Mouse (Mus musculus): ENCODE data around the gene Fbxw5. TPM values are rescaled to one million over a fixed set of nuclear protein-coding genes. Genes with fewer than 3 reads are reported as not detected.

Gene Fbxw5
- polyA plus RNA-seq, 1 experiment from 2014 or later = 86.0 TPM

DNA sequence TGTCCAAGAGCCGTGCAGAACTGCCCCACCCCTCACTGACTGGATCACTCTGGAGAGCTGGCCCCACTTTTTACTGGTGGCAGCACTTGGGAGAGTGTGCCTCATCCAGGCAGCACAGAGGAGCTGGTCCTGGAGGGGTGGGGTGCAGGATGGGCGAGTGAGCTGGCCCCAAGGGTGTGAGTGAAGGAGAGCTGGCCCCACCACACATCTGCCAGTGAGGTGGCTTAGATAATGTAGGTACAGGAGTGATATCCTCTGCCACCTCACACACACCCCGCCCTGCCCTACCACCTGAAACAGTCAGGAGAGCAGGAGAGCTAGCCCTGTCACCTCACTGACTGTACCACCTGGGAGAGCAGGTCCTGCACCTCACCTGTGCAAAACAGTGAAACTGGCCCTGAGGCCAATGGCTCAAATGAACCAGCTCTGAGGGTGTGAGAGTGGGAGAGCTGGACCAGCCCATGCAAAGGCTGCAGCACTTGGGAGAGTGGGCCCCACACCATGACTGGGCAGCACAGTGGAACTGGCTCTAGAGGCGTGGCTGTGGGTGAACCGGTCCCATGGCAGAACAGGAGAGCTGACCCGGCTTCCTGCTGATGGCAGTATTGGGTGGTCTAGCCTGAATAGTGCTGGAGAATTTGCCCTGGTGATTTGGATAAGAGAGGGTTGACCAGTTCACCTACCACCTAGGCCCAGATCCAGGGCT lies 12.4 kb upstream of the Fbxw5 start:
- no peak for DNase-seq (ENCODE audit: low spot score)
- Histone ChIP-seq H3K27ac (no peak overlapping the region), H3K9me3 (no peaks in the 10 kb centered on the region), H3K27me3 (ENCODE audit: insufficient read depth, poor library complexity, severe bottlenecking) (peaks cover 30% of the 10 kb centered on the region; the same call in 1 of the 2 replicates), H3K4me1 (no peaks in the 10 kb centered on the region), H3K36me3 (no peaks in the 10 kb centered on the region), H3K4me3 (no peak overlapping the region)
- WGBS = 74% methylated on average over 6 of the region's 6 CpGs

DNA sequence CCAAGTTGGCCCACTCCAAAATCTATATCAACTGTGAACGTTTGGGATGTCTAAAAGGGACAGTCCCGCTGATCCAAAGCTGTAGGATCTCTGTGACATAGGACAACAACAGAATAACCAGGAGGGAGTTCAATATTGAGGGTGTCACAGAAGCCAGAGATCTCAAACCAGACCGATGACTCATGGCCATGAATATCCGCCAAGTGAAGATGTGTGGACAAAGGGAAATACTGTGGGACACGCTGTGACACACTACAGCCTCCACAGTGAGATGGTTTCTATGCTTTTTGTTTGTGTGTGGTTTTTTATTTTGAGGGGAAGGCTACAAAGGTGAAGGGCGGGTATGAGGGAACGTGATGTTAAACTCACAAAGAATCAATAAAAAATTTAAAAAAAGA lies 11.9 kb upstream of the Fbxw5 start:
- DNase-seq (ENCODE audit: low spot score) = no peak

GRCm38 (mm10) chr2:25492988-25493387 lies 7.6 kb upstream of the Fbxw5 start:
- Histone ChIP-seq H3K4me3 (no peak overlapping the region), H3K4me1 (peaks cover 7% of the 10 kb centered on the region), H3K36me3 (no peaks in the 10 kb centered on the region), H3K9me3 (no peaks in the 10 kb centered on the region), H3K27ac (no peak overlapping the region), H3K27me3 (ENCODE audit: insufficient read depth, poor library complexity, severe bottlenecking) (peaks cover 8% of the 10 kb centered on the region; the same call in 1 of the 2 replicates)
- DNase-seq (ENCODE audit: low spot score) = no peak
- 72% methylated on average over 5 of the region's 5 CpGs for WGBS

More for the DNA sequence above, 11.9 kb upstream of the Fbxw5 start:
- no peaks in the 10 kb centered on the region for H3K36me3 ChIP-seq
- no peaks in the 10 kb centered on the region for H3K4me1 ChIP-seq
- WGBS = 73% methylated on average over 7 of the region's 7 CpGs
- H3K4me3 ChIP-seq = no peak overlapping the region
- no peaks in the 10 kb centered on the region for H3K9me3 ChIP-seq
- peaks cover 26% of the 10 kb centered on the region; the same call in 1 of the 2 replicates for H3K27me3 ChIP-seq (ENCODE audit: insufficient read depth, poor library complexity, severe bottlenecking)
- H3K27ac ChIP-seq = no peak overlapping the region

GRCm38 (mm10) chr2:25493476-25493961 lies 7.0 kb upstream of the Fbxw5 start, which contains the start of gene Lcn12:
Gene Lcn12, minus strand, starts transcription at chr2:25493911.
- Histone ChIP-seq H3K9me3 (no peaks in the 10 kb centered on the region), H3K27me3 (ENCODE audit: insufficient read depth, poor library complexity, severe bottlenecking) (0 out of 2 replicates have a peak, but pooled peaks cover 6% of the 10 kb centered on the region), H3K4me3 (no peak within 1 kb of the TSS), H3K27ac (no peak within 1 kb of the TSS), H3K36me3 (no peaks in the 10 kb centered on the region), H3K4me1 (peaks cover 12% of the 10 kb centered on the region)
- WGBS = 79% methylated on average over 5 of the region's 5 CpGs
- DNase-seq (ENCODE audit: low spot score) = no peak

GRCm38 (mm10) chr2:25496462-25496861 lies 4.1 kb upstream of the Fbxw5 start:
- H3K36me3 ChIP-seq = no peaks in the 10 kb centered on the region
- WGBS = 38% methylated on average over 4 of the region's 4 CpGs
- no peaks in the 10 kb centered on the region for H3K9me3 ChIP-seq
- DNase-seq (ENCODE audit: low spot score) = no peak
- no peak overlapping the region for H3K4me3 ChIP-seq
- no peaks in the 10 kb centered on the region for H3K27me3 ChIP-seq (ENCODE audit: insufficient read depth, poor library complexity, severe bottlenecking)
- H3K4me1 ChIP-seq = peaks cover 33% of the 10 kb centered on the region
- H3K27ac ChIP-seq = no peak overlapping the region

DNA sequence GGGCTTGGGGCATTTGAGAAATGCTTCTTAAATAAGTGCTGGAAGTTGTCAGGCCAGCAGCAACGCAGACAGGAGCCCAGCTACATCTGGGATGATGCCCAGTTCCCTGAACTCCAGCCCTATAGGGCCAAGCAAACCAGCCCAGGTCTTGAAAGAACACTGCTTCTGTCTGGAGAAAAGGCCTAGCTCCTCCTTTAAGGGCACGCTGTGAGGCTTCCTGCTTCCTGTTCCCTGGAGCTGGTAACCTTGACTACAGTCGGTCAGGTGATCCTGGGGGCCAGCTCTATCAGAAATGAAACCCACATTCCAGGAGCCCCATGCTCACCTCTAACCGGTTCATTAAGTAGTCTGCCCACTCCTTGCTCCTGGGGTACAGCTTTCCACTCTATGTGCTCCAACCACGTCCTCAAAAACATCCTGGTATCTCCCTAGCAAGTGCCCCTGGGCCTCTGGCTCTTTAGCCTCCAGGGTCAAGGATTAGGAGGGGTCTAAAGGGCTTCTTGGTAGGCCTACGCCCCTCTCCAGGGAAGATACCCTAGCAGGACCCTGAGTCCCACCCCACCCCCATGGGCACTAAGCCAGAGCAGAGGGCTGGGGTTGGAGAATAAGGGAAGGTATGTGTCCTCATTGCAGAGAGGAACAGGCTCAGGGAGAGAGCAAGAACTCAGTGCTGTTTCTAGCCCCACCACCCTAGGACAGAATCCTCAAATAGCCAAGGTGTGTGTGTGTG lies 2.5 kb upstream of the Fbxw5 start:
- no peak for DNase-seq (ENCODE audit: low spot score)
- Histone ChIP-seq H3K27me3 (ENCODE audit: insufficient read depth, poor library complexity, severe bottlenecking) (no peaks in the 10 kb centered on the region), H3K36me3 (peaks cover 8% of the 10 kb centered on the region), H3K4me1 (peaks cover 44% of the 10 kb centered on the region), H3K9me3 (no peaks in the 10 kb centered on the region), H3K4me3 (no peak overlapping the region), H3K27ac (peak overlapping the region; percentile 47; the same call in 1 of the 2 replicates)
- 55% methylated on average over 6 of the region's 6 CpGs for WGBS

DNA sequence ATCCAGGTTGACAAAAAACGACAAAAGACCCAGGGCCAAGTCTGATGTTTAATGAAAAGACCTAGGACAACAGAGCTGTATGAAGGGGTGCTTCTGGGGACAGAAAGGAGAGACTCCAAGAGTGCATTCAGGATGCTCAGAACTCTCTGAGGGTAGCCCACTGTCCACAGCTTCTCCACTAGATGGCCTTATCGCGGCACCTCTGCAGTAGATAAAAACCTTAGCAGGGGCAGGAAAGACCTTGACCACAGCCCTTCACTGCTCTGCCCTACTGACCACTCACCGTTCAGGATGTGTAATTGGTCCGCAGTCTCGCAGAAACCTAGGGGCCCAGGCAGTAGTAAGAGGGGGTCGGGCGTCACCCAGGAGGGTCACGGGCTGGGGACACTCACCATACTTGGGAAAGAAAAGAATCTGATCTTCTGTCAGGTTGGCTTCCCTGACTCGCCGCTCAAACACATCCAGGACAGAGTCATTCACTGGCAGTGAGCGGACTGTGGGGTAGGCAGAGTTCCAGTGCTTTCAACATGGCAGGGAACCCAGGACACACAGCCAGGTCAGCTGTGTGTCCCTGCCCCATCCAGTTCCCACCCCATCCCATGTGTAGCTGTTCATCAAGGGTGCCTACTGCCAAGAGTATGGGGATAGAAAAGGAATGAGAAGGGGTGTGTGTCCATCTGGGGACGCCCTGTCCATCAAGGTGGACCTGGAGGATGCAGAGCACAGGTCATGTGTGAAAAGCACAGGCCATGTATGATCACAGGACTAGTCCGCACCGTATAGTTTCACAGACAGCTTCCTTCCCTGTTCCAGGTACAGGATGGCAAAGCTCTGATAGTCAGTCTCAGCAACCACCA lies 1.7 kb upstream of the Fbxw5 start:
- H3K27me3 ChIP-seq (ENCODE audit: insufficient read depth, poor library complexity, severe bottlenecking) = no peaks in the 10 kb centered on the region
- no peak overlapping the region for H3K4me3 ChIP-seq
- 61% methylated on average over 15 of the region's 15 CpGs for WGBS
- H3K9me3 ChIP-seq = no peaks in the 10 kb centered on the region
- no peak for DNase-seq (ENCODE audit: low spot score)
- peaks cover 44% of the 10 kb centered on the region for H3K4me1 ChIP-seq
- H3K36me3 ChIP-seq = peaks cover 16% of the 10 kb centered on the region
- H3K27ac ChIP-seq = peak overlapping the region; percentile 16; the same call in 1 of the 2 replicates

- Histone ChIP-seq H3K4me1 (peaks cover 44% of the 10 kb centered on the region), H3K36me3 (peaks cover 29% of the 10 kb centered on the region), H3K4me3 (peak overlapping the region; percentile 91), H3K27ac (peak overlapping the region; percentile 95), H3K9me3 (no peaks in the 10 kb centered on the region), H3K27me3 (ENCODE audit: insufficient read depth, poor library complexity, severe bottlenecking) (no peaks in the 10 kb centered on the region)
- 68% methylated on average over 6 of the region's 6 CpGs for WGBS
- no peak for DNase-seq (ENCODE audit: low spot score)
Measured at GRCm38 (mm10) chr2:25500071-25500575, 427 bp upstream of the Fbxw5 start.

- Histone ChIP-seq H3K4me1 (peaks cover 44% of the 10 kb centered on the region), H3K27ac (peak within 1 kb of the TSS; percentile 95), H3K4me3 (peak within 1 kb of the TSS; percentile 91), H3K9me3 (no peaks in the 10 kb centered on the region), H3K36me3 (peaks cover 39% of the 10 kb centered on the region), H3K27me3 (ENCODE audit: insufficient read depth, poor library complexity, severe bottlenecking) (no peaks in the 10 kb centered on the region)
- peak; percentile 75 for DNase-seq (ENCODE audit: low spot score)
- WGBS = 68% methylated on average over 20 of the region's 20 CpGs
Measured at GRCm38 (mm10) chr2:25501593-25502486, 1.3 kb downstream of the Fbxw5 start, which contains the start of gene C8g. Gene C8g, minus strand, starts transcription at chr2:25501719.

- Histone ChIP-seq H3K4me1 (peaks cover 40% of the 10 kb centered on the region), H3K36me3 (peaks cover 39% of the 10 kb centered on the region), H3K9me3 (no peaks in the 10 kb centered on the region), H3K27me3 (ENCODE audit: insufficient read depth, poor library complexity, severe bottlenecking) (no peaks in the 10 kb centered on the region), H3K4me3 (no peak overlapping the region), H3K27ac (no peak overlapping the region)
- peak; percentile 71 for DNase-seq (ENCODE audit: low spot score)
- WGBS = 76% methylated on average over 3 of the region's 3 CpGs
Measured at GRCm38 (mm10) chr2:25502726-25503125, 2.2 kb downstream of the Fbxw5 start.

DNA sequence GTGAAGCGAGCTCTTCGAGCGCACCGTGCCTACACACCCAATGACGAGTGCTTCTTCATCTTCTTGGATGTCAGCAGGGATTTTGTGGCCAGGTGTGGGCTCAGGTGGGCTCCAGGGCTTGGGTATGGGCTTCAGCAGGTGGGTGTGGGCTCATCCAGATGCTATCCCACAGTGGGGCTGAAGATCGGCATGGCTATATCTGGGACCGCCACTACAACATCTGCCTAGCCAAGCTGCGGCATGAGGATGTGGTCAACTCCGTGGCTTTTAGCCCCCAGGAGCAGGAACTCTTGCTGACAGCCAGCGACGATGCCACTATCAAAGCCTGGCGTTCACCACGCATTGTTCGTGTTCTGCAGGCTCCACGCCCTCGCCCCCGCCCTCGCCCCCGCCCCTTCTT lies 4.0 kb downstream of the Fbxw5 start:
- no peak overlapping the region for H3K27ac ChIP-seq
- H3K27me3 ChIP-seq (ENCODE audit: insufficient read depth, poor library complexity, severe bottlenecking) = no peaks in the 10 kb centered on the region
- WGBS = 88% methylated on average over 19 of the region's 19 CpGs
- no peak overlapping the region for H3K4me3 ChIP-seq
- peaks cover 23% of the 10 kb centered on the region for H3K4me1 ChIP-seq
- H3K36me3 ChIP-seq = peaks cover 39% of the 10 kb centered on the region
- DNase-seq (ENCODE audit: low spot score) = peak; percentile 68
- H3K9me3 ChIP-seq = no peaks in the 10 kb centered on the region
